Mouse (Mus musculus) ES-Bruce4 (cell line): ENCODE measurements around the gene Cdh23. TPM values are rescaled to one million over a fixed set of nuclear protein-coding genes. Genes with fewer than 3 reads are reported as not detected.
A peak's percentile ranks its signal among the peaks of the same experiment; 100 is the strongest.

Experiments
- H3K27ac ChIP-seq: 2 replicates; pipeline ENCODE4 v1.5.1; 2012; ENCODE audit warnings: low read length, inconsistent platforms; ENCODE audit not compliant: insufficient read depth
- H3K27me3 ChIP-seq: 2 replicates; pipeline ENCODE4 v1.6.1; 2012; ENCODE audit warnings: mild to moderate bottlenecking, low read length, inconsistent platforms; ENCODE audit not compliant: control insufficient read depth, poor library complexity, insufficient read depth, severe bottlenecking
- H3K36me3 ChIP-seq: 2 replicates; pipeline ENCODE4 v1.6.1; 2012; ENCODE audit warnings: inconsistent platforms, mild to moderate bottlenecking, low read length, moderate library complexity; ENCODE audit not compliant: control insufficient read depth, poor library complexity, insufficient read depth, severe bottlenecking
- H3K4me1 ChIP-seq: one replicate; pipeline ENCODE4 v1.8.1; 2011; ENCODE audit warnings: low read length; ENCODE audit not compliant: control insufficient read depth, insufficient read depth
- H3K4me3 ChIP-seq: 2 replicates; pipeline ENCODE4 v1.5.1; 2011; ENCODE audit warnings: low read depth, mild to moderate bottlenecking, low read length
- H3K9ac ChIP-seq: 2 replicates; pipeline ENCODE4 v1.6.1; 2012; ENCODE audit warnings: low read depth, mild to moderate bottlenecking, inconsistent platforms; ENCODE audit not compliant: poor library complexity, severe bottlenecking
- H3K9me3 ChIP-seq: replicated peaks from 2 replicates; pipeline ENCODE4 v1.6.1; 2012; ENCODE audit warnings: mild to moderate bottlenecking, low read length, inconsistent platforms; ENCODE audit not compliant: control insufficient read depth, poor library complexity, insufficient read depth, severe bottlenecking
- CTCF ChIP-seq: IDR thresholded peaks from one replicate; pipeline ENCODE4 v1.8.1; 2011; ENCODE audit warnings: low read depth, low read length
- EP300 ChIP-seq: IDR thresholded peaks from 2 replicates; pipeline ENCODE4 v1.6.1; 2011; ENCODE audit warnings: low read depth, low read length; ENCODE audit not compliant: insufficient read depth
- POLR2A ChIP-seq: IDR thresholded peaks from one replicate; pipeline ENCODE4 v1.8.1; 2011; ENCODE audit warnings: low read length; ENCODE audit not compliant: insufficient read depth
- polyA plus RNA-seq: library from polyadenylated mRNA; stranded (reverse); fragments of >200 nt; gene quantifications from 2 replicates; pipeline ENCODE4 v1.2.4, GENCODE M21; 2011; ENCODE audit warnings: low read depth; ENCODE audit not compliant: missing spikeins, insufficient read depth, insufficient read length

Cdh23 gene
- polyA plus RNA-seq, 1 experiment, result 0.33 TPM

- no peak for TF ChIP-seq CTCF
- no peak for TF ChIP-seq POLR2A
- TF ChIP-seq EP300, result no peak
- Histone ChIP-seq H3K4me3 (no peak overlapping the region), H3K36me3 (no peaks in the 10 kb centered on the region)
Measured at GRCm38 (mm10) chr10:60705134-60705533, 8.8 kb upstream of the Cdh23 start.

GRCm38 (mm10) chr10:60697775-60698174 lies 1.5 kb upstream of the Cdh23 start:
- no peak overlapping the region for H3K27ac ChIP-seq
- TF ChIP-seq EP300 (no peak), POLR2A (no peak), CTCF (no peak)
- no peaks in the 10 kb centered on the region for H3K27me3 ChIP-seq
- H3K36me3 ChIP-seq, result no peaks in the 10 kb centered on the region
- H3K9ac ChIP-seq, result no peak overlapping the region
- no peaks in the 10 kb centered on the region for H3K9me3 ChIP-seq
- no peak overlapping the region for H3K4me3 ChIP-seq
- H3K4me1 ChIP-seq, result no peaks in the 10 kb centered on the region

More at GRCm38 (mm10) chr10:60705134-60705533, 8.8 kb upstream of the Cdh23 start:
- Histone ChIP-seq H3K9me3 (no peaks in the 10 kb centered on the region; the same call in 1 of the 2 replicates), H3K27ac (no peak overlapping the region), H3K27me3 (no peaks in the 10 kb centered on the region), H3K9ac (no peak overlapping the region), H3K4me1 (no peaks in the 10 kb centered on the region)

- TF ChIP-seq POLR2A (no peak), EP300 (no peak), CTCF (peak; percentile 90)
- Histone ChIP-seq H3K4me3 (no peak overlapping the region), H3K36me3 (no peaks in the 10 kb centered on the region), H3K27me3 (no peaks in the 10 kb centered on the region), H3K9me3 (no peaks in the 10 kb centered on the region), H3K4me1 (no peaks in the 10 kb centered on the region), H3K9ac (no peak overlapping the region), H3K27ac (no peak overlapping the region)
Measured at GRCm38 (mm10) chr10:60696975-60697374, 685 bp upstream of the Cdh23 start.

GRCm38 (mm10) chr10:60691671-60692390 lies 4.5 kb downstream of the Cdh23 start:
- 0 out of 2 replicates have a peak overlapping the region, but pooled peaks have one; percentile 23 for H3K9ac ChIP-seq
- no peaks in the 10 kb centered on the region for H3K9me3 ChIP-seq
- no peaks in the 10 kb centered on the region for H3K4me1 ChIP-seq
- H3K36me3 ChIP-seq, result no peaks in the 10 kb centered on the region
- H3K27ac ChIP-seq, result no peak overlapping the region
- peak overlapping the region; percentile 48 for H3K4me3 ChIP-seq
- TF ChIP-seq EP300 (no peak), CTCF (no peak), POLR2A (no peak)
- H3K27me3 ChIP-seq, result peaks cover 4% of the 10 kb centered on the region

- Histone ChIP-seq H3K9ac (no peak overlapping the region), H3K4me1 (no peaks in the 10 kb centered on the region), H3K36me3 (no peaks in the 10 kb centered on the region), H3K27me3 (peaks cover 13% of the 10 kb centered on the region), H3K9me3 (no peaks in the 10 kb centered on the region), H3K27ac (no peak overlapping the region), H3K4me3 (no peak overlapping the region)
- TF ChIP-seq EP300, result no peak
- TF ChIP-seq CTCF, result no peak
- no peak for TF ChIP-seq POLR2A
Measured at GRCm38 (mm10) chr10:60690960-60691359, 5.3 kb downstream of the Cdh23 start.

GRCm38 (mm10) chr10:60689396-60689795 lies 6.9 kb downstream of the Cdh23 start:
- H3K36me3 ChIP-seq, result no peaks in the 10 kb centered on the region
- no peak overlapping the region for H3K4me3 ChIP-seq
- peaks cover 17% of the 10 kb centered on the region for H3K27me3 ChIP-seq
- no peaks in the 10 kb centered on the region for H3K4me1 ChIP-seq
- TF ChIP-seq CTCF (no peak), EP300 (no peak), POLR2A (no peak)
- no peaks in the 10 kb centered on the region for H3K9me3 ChIP-seq
- no peak overlapping the region for H3K9ac ChIP-seq
- no peak overlapping the region for H3K27ac ChIP-seq
